Mouse (Mus musculus): Measurements from ENCODE around the gene Fkbpl.

GRCm38 (mm10) chr17:34623161-34623560, 21.4 kb upstream of the Fkbpl start:
- TF ChIP-seq SIN3A (IDR thresholded peaks at IDR 0.05; ENCODE audit: low read length) (no peak), SMC3 (IDR thresholded peaks at IDR 0.05; ENCODE audit: low read depth, low read length) (peak; percentile 43), MEF2A (IDR thresholded peaks at IDR 0.05; ENCODE audit: borderline replicate concordance, low read depth, low read length) (no peak), UBTF (IDR thresholded peaks at IDR 0.05; ENCODE audit: low read depth, low read length) (no peak), CTCF (conservative IDR thresholded peaks at IDR 0.05 in 1 of 2, IDR thresholded peaks at IDR 0.05 in 1 of 2; ENCODE audit: low read depth in 2 of 2, low read length in 2 of 2) (peak in 1 of 2 experiments; percentile 67; a peak in 3 of 4 replicates)

All from CH12.LX (cell line).